Mouse (Mus musculus) adrenal gland, postnatal 14 days (tissue): ENCODE measurements around the gene Atf4. TPM values are rescaled to one million over a fixed set of nuclear protein-coding genes. Genes with fewer than 3 reads are reported as not detected.
A peak's percentile ranks its signal among the peaks of the same experiment; 100 is the strongest.

Experiments
- DNase-seq: peaks from one replicate; pipeline ENCODE4 v3.0.0; 2021; ENCODE audit warnings: mixed read lengths
- long read RNA-seq, 2 experiments: library from polyadenylated mRNA; stranded (forward); transcript quantifications; one replicate each; pipeline ENCODE4 v2.0.0; 2021
- total RNA-seq: library from RNA; stranded (reverse); gene quantifications from 2 replicates; pipeline ENCODE4 v1.2.3, GENCODE M21; 2021

The Atf4 gene
- total RNA-seq = 195 TPM in 2 replicates
- long read RNA-seq, experiment 1, transcript Atf4-203 (1 exons, 2,019 nt) = minor isoform, 13 of 124 reads
- long read RNA-seq, experiment 1, transcript Atf4-201 (3 exons, 1,725 nt) = major isoform, 106 of 124 reads
- long read RNA-seq, experiment 1, partial matches to known transcripts = 4 of 124 reads
- long read RNA-seq, experiment 1, other reads (novel, unspliced or antisense) = 1 of 124 reads
- long read RNA-seq, experiment 2, transcript Atf4-203 (1 exons, 2,019 nt) = minor isoform, 10 of 80 reads
- long read RNA-seq, experiment 2, transcript Atf4-201 (3 exons, 1,725 nt) = major isoform, 63 of 80 reads
- long read RNA-seq, experiment 2, partial matches to known transcripts = 7 of 80 reads
- long read RNA-seq, experiment 2, other reads (novel, unspliced or antisense) = 0 of 80 reads

GRCm38 (mm10) chr15:80254847-80255645 is at the start of gene Atf4:
Gene Atf4, plus strand, starts transcription at chr15:80255184.
- peak; percentile 99 for DNase-seq

GRCm38 (mm10) chr15:80206057-80206565 is 48.9 kb upstream of the Atf4 start:
- DNase-seq = no peak

- no peak for DNase-seq
Observed at GRCm38 (mm10) chr15:80208446-80208845, 46.5 kb upstream of the Atf4 start.

GRCm38 (mm10) chr15:80213688-80214087 is 41.3 kb upstream of the Atf4 start:
- no peak for DNase-seq

GRCm38 (mm10) chr15:80215716-80216479 is 39.1 kb upstream of the Atf4 start:
- peak; percentile 64 for DNase-seq

- no peak for DNase-seq
Observed at GRCm38 (mm10) chr15:80216480-80216820, 38.5 kb upstream of the Atf4 start.

- peak; percentile 59 for DNase-seq
Observed at GRCm38 (mm10) chr15:80217476-80217875, 37.5 kb upstream of the Atf4 start.

- peak; percentile 54 for DNase-seq
Observed at GRCm38 (mm10) chr15:80219211-80219610, 35.8 kb upstream of the Atf4 start.

GRCm38 (mm10) chr15:80219705-80220657 is 35.0 kb upstream of the Atf4 start:
- no peak for DNase-seq

- DNase-seq = no peak
Observed at GRCm38 (mm10) chr15:80221031-80221430, 34.0 kb upstream of the Atf4 start.

GRCm38 (mm10) chr15:80223751-80224150 is 31.2 kb upstream of the Atf4 start:
- DNase-seq = no peak

- peak; percentile 95 for DNase-seq
Observed at GRCm38 (mm10) chr15:80225208-80225607, 29.8 kb upstream of the Atf4 start.

GRCm38 (mm10) chr15:80225796-80226195 is 29.2 kb upstream of the Atf4 start:
- peak; percentile 73 for DNase-seq

GRCm38 (mm10) chr15:80228071-80228800 is 26.7 kb upstream of the Atf4 start:
- no peak for DNase-seq

- no peak for DNase-seq
Observed at GRCm38 (mm10) chr15:80232331-80232730, 22.7 kb upstream of the Atf4 start.

- DNase-seq = no peak
Observed at GRCm38 (mm10) chr15:80233053-80233452, 21.9 kb upstream of the Atf4 start.

GRCm38 (mm10) chr15:80233733-80234509 is 21.1 kb upstream of the Atf4 start, which contains the start of gene Mief1:
Gene Mief1, plus strand, starts transcription at chr15:80234018.
- DNase-seq = peak; percentile 99

GRCm38 (mm10) chr15:80235535-80235934 is 19.4 kb upstream of the Atf4 start, which contains the start of gene AC140267.1:
Gene AC140267.1, plus strand, starts transcription at chr15:80235835.
- no peak for DNase-seq

- DNase-seq = no peak
Observed at GRCm38 (mm10) chr15:80248135-80248534, 6.8 kb upstream of the Atf4 start.
